Mouse (Mus musculus): ENCODE data around the gene Efnb3. TPM values are rescaled to one million over a fixed set of nuclear protein-coding genes. Genes with fewer than 3 reads are reported as not detected.

Efnb3 gene
- polyA plus RNA-seq, 1 experiment from 2014 or later: 0.39 TPM

DNA sequence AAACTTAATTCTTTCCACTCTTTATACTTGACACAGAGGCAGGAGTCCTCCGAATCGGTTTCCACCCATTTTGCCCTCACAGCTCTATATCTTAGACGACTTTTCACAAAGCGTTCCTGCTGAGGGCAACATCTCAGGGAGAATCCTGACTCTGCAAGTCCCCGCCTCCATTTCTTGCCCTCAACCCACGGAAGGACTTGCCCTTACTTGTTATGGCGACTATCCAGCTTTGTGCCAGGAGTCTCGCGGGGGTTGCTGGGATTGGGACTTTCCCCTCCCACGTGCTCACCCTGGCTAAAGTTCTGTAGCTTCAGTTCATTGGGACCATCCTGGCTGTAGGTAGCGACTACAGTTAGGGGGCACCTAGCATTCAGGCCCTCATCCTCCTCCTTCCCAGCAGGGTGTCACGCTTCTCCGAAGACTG, 20.1 kb upstream of the Efnb3 start, which contains the start of the genes Wrap53 and Trp53:
Gene Wrap53, minus strand, starts transcription at position 165 of the 424 bp plus-strand sequence.
Gene Trp53, plus strand, starts transcription at position 269 of the 424 bp plus-strand sequence.
- peak; percentile 52 for ATAC-seq (ENCODE audit: low read depth)
- Histone ChIP-seq H3K27ac (ENCODE audit: low read length) (peak within 1 kb of the TSS; percentile 97), H3K4me3 (ENCODE audit: low read depth, low read length) (peak within 1 kb of the TSS; percentile 88), H3K27me3 (ENCODE audit: control insufficient read depth, insufficient read depth, low read depth, low read length) (no peaks in the 10 kb centered on the region), H3K4me2 (ENCODE audit: low read depth, low read length) (peak within 1 kb of the TSS; percentile 92), H3K4me1 (ENCODE audit: control insufficient read depth, low read depth, low read length) (peaks cover 50% of the 10 kb centered on the region), H3K36me3 (ENCODE audit: control insufficient read depth, insufficient read depth) (no peaks in the 10 kb centered on the region), H3K9ac (ENCODE audit: low read depth, low read length) (peak within 1 kb of the TSS; percentile 84), H3K9me3 (replicated peaks; ENCODE audit: control insufficient read depth, low read length) (no peaks in the 10 kb centered on the region)
- WGBS (ENCODE audit: insufficient replicate concordance): under 1% methylated on average over 13 of the region's 13 CpGs

DNA sequence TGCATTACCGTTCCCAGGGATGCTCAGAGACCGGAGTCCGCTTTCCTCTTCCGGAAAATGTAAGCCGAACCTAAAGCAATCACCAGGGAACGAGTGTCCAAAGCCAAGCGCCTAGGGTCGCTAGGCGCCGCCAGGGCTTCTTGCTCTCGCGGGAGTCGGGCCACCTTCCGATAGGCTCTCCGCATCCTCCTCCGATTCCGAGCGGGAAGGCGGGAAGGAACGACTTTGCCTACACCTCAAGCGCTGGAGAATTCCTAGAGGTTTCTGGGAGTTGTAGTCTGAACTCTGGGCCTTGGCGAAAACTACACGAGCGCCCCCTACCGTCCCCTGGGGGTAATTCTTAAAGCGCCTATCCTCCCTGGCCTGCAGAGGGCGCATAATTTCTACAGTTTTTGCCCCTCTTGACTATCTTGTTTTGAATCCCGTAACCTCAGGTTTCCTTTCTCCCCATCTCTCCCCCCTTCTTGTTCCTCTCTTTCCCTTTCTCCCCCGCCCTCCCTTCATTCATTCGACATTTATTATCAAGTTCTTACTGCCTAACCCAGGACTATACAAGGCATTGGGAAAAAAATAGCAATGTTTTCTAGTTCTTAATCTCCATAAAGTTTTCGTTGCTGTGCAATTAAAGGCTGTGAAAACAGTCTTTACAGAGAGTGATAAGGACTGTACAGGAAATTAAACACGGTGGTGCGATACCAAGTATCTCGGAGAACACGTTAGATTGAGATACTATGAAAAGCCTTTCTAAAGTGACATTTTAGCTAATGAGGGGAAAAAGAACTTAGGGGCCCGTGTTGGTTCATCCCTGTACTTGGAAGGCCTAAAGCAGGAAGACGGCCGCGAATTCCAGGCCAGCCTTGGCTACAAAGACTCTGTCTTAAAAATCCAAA, 19.4 kb upstream of the Efnb3 start:
- peak overlapping the region; percentile 92 for H3K4me2 ChIP-seq (ENCODE audit: low read depth, low read length)
- H3K27me3 ChIP-seq (ENCODE audit: control insufficient read depth, insufficient read depth, low read depth, low read length): no peaks in the 10 kb centered on the region
- peaks cover 43% of the 10 kb centered on the region for H3K4me1 ChIP-seq (ENCODE audit: control insufficient read depth, low read depth, low read length)
- H3K36me3 ChIP-seq (ENCODE audit: control insufficient read depth, insufficient read depth): no peaks in the 10 kb centered on the region
- H3K9ac ChIP-seq (ENCODE audit: low read depth, low read length): peak overlapping the region; percentile 84
- ATAC-seq (ENCODE audit: low read depth): peak; percentile 80
- H3K9me3 ChIP-seq (replicated peaks; ENCODE audit: control insufficient read depth, low read length): no peaks in the 10 kb centered on the region
- peak overlapping the region; percentile 97 for H3K27ac ChIP-seq (ENCODE audit: low read length)
- WGBS (ENCODE audit: insufficient replicate concordance): under 1% methylated on average over 39 of the region's 39 CpGs
- H3K4me3 ChIP-seq (ENCODE audit: low read depth, low read length): peak overlapping the region; percentile 88

DNA sequence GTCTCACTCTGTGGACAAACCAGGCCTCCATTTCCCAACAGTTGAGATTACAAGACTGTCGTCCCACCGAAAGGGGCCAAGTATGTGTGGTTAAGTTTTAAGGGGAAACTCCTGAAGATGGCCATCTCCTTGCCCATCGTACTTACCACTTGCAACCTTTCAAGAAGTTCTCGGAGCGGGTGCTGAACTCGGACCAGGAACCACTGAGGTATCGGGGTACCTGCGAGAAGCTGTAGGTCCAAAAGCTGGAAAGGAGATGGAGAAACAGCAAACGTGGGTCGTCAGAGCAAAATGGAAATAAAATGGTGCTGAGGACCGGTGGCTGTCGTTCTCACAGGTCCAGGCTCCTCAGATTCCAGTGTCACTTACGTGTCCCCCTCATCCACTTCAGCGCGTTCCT, 18.3 kb upstream of the Efnb3 start:
- Histone ChIP-seq H3K27me3 (ENCODE audit: control insufficient read depth, insufficient read depth, low read depth, low read length) (no peaks in the 10 kb centered on the region), H3K27ac (ENCODE audit: low read length) (peak overlapping the region; percentile 8; the same call in 1 of the 2 replicates), H3K4me2 (ENCODE audit: low read depth, low read length) (peak overlapping the region; percentile 91), H3K36me3 (ENCODE audit: control insufficient read depth, insufficient read depth) (no peaks in the 10 kb centered on the region), H3K4me3 (ENCODE audit: low read depth, low read length) (peak overlapping the region; percentile 88), H3K4me1 (ENCODE audit: control insufficient read depth, low read depth, low read length) (peaks cover 37% of the 10 kb centered on the region), H3K9ac (ENCODE audit: low read depth, low read length) (peak overlapping the region; percentile 84), H3K9me3 (replicated peaks; ENCODE audit: control insufficient read depth, low read length) (no peaks in the 10 kb centered on the region)
- WGBS (ENCODE audit: insufficient replicate concordance): 5% methylated on average over 15 of the region's 15 CpGs
- ATAC-seq (ENCODE audit: low read depth): no peak

- H3K9me3 ChIP-seq (replicated peaks; ENCODE audit: control insufficient read depth, low read length): no peaks in the 10 kb centered on the region
- H3K27me3 ChIP-seq (ENCODE audit: control insufficient read depth, insufficient read depth, low read depth, low read length): no peaks in the 10 kb centered on the region
- no peak overlapping the region for H3K9ac ChIP-seq (ENCODE audit: low read depth, low read length)
- ATAC-seq (ENCODE audit: low read depth): no peak
- peak overlapping the region; percentile 91 for H3K4me2 ChIP-seq (ENCODE audit: low read depth, low read length)
- no peaks in the 10 kb centered on the region for H3K36me3 ChIP-seq (ENCODE audit: control insufficient read depth, insufficient read depth)
- H3K4me3 ChIP-seq (ENCODE audit: low read depth, low read length): peak overlapping the region; percentile 88
- H3K4me1 ChIP-seq (ENCODE audit: control insufficient read depth, low read depth, low read length): peaks cover 25% of the 10 kb centered on the region
- 22% methylated on average over 5 of the region's 5 CpGs for WGBS (ENCODE audit: insufficient replicate concordance)
- peak overlapping the region; percentile 27; the same call in 1 of the 2 replicates for H3K27ac ChIP-seq (ENCODE audit: low read length)
Observed at GRCm38 (mm10) chr11:69576307-69576706, 16.3 kb upstream of the Efnb3 start.

DNA sequence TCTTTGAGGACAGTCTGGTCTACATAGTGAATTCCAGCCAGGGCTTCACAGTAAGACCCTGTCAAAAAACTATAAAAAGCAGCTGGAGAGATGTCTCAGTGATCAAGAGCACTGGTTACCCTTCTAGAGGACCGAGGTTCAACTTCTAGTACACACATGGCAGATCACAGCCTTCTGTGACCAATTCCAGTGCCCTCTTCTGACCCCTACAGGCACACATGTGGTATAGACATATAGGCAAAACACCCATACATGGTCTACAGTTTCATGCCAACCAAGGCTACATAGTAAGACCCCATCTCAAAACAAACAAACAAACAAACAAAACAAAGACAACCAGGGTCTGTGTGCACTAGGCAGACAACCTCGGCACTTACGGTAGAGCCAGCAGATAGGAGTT, 15.2 kb upstream of the Efnb3 start:
- Histone ChIP-seq H3K4me2 (ENCODE audit: low read depth, low read length) (no peak overlapping the region), H3K4me1 (ENCODE audit: control insufficient read depth, low read depth, low read length) (peaks cover 28% of the 10 kb centered on the region)

DNA sequence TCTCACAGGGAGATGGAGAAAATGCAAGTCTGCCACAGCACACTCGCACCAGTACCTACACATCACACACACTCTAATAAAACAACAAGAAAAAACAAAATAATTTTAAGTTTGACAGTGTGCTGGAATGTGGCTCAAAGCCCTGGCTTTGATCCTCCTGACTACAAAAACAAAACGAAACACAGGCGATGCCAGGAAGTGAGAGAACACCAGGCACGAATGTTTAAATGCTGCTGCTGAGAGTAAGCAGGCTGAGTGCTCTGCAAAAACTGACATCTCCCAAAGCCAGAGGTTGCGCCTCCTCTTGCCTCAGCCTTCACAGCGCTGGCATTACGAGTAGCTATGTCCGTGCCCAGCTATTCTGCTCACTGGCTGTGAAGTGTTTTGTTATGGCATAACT, 5.1 kb upstream of the Efnb3 start:
- no peaks in the 10 kb centered on the region for H3K9me3 ChIP-seq (replicated peaks; ENCODE audit: control insufficient read depth, low read length)
- no peak overlapping the region for H3K4me2 ChIP-seq (ENCODE audit: low read depth, low read length)
- H3K36me3 ChIP-seq (ENCODE audit: control insufficient read depth, insufficient read depth): peaks cover 20% of the 10 kb centered on the region
- H3K27ac ChIP-seq (ENCODE audit: low read length): no peak overlapping the region
- 81% methylated on average over 8 of the region's 8 CpGs for WGBS (ENCODE audit: insufficient replicate concordance)
- ATAC-seq (ENCODE audit: low read depth): no peak
- H3K4me3 ChIP-seq (ENCODE audit: low read depth, low read length): no peak overlapping the region
- no peak overlapping the region for H3K9ac ChIP-seq (ENCODE audit: low read depth, low read length)
- peaks cover 15% of the 10 kb centered on the region for H3K27me3 ChIP-seq (ENCODE audit: control insufficient read depth, insufficient read depth, low read depth, low read length)
- H3K4me1 ChIP-seq (ENCODE audit: control insufficient read depth, low read depth, low read length): no peaks in the 10 kb centered on the region

More for the DNA sequence above, 15.2 kb upstream of the Efnb3 start:
- Histone ChIP-seq H3K4me3 (ENCODE audit: low read depth, low read length) (no peak overlapping the region), H3K36me3 (ENCODE audit: control insufficient read depth, insufficient read depth) (peaks cover 8% of the 10 kb centered on the region), H3K9ac (ENCODE audit: low read depth, low read length) (no peak overlapping the region), H3K27ac (ENCODE audit: low read length) (no peak overlapping the region), H3K27me3 (ENCODE audit: control insufficient read depth, insufficient read depth, low read depth, low read length) (no peaks in the 10 kb centered on the region), H3K9me3 (replicated peaks; ENCODE audit: control insufficient read depth, low read length) (no peaks in the 10 kb centered on the region)
- WGBS (ENCODE audit: insufficient replicate concordance): 53% methylated on average over 3 of the region's 3 CpGs
- no peak for ATAC-seq (ENCODE audit: low read depth)

- no peak for ATAC-seq (ENCODE audit: low read depth)
- Histone ChIP-seq H3K4me2 (ENCODE audit: low read depth, low read length) (no peak overlapping the region), H3K4me3 (ENCODE audit: low read depth, low read length) (no peak overlapping the region), H3K27ac (ENCODE audit: low read length) (no peak overlapping the region), H3K9me3 (replicated peaks; ENCODE audit: control insufficient read depth, low read length) (no peaks in the 10 kb centered on the region), H3K27me3 (ENCODE audit: control insufficient read depth, insufficient read depth, low read depth, low read length) (peaks cover 22% of the 10 kb centered on the region), H3K4me1 (ENCODE audit: control insufficient read depth, low read depth, low read length) (no peaks in the 10 kb centered on the region), H3K36me3 (ENCODE audit: control insufficient read depth, insufficient read depth) (peaks cover 20% of the 10 kb centered on the region), H3K9ac (ENCODE audit: low read depth, low read length) (no peak overlapping the region)
- 69% methylated on average over 3 of the region's 3 CpGs for WGBS (ENCODE audit: insufficient replicate concordance)
Observed at GRCm38 (mm10) chr11:69564391-69564790, 4.4 kb upstream of the Efnb3 start.

DNA sequence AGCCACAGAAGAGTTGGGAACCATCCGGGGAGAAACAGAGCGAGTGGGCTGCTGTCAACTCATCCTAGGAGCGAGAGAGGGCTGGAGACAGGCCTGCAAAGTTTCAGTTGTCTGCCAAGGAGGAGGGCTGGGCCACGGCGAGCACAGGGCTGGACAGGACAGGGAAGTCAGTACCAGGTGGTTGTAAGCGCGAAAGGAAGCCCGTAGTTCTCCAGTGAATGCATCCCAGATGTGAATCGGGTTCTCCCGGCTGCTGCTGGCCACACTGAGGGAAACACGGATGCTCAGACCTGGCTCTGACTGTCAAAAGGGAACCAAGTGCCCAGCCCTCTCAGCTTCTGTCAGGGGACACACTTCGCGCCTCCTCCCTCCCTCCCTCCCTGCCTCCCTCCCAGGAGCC, 3.4 kb upstream of the Efnb3 start:
- H3K4me1 ChIP-seq (ENCODE audit: control insufficient read depth, low read depth, low read length): peaks cover 8% of the 10 kb centered on the region; the same call in 1 of the 2 replicates
- no peak overlapping the region for H3K4me2 ChIP-seq (ENCODE audit: low read depth, low read length)
- no peak overlapping the region for H3K4me3 ChIP-seq (ENCODE audit: low read depth, low read length)
- peaks cover 20% of the 10 kb centered on the region for H3K36me3 ChIP-seq (ENCODE audit: control insufficient read depth, insufficient read depth)
- peaks cover 33% of the 10 kb centered on the region for H3K27me3 ChIP-seq (ENCODE audit: control insufficient read depth, insufficient read depth, low read depth, low read length)
- no peak overlapping the region for H3K9ac ChIP-seq (ENCODE audit: low read depth, low read length)
- no peak for ATAC-seq (ENCODE audit: low read depth)
- no peak overlapping the region for H3K27ac ChIP-seq (ENCODE audit: low read length)
- H3K9me3 ChIP-seq (replicated peaks; ENCODE audit: control insufficient read depth, low read length): no peaks in the 10 kb centered on the region
- WGBS (ENCODE audit: insufficient replicate concordance): 84% methylated on average over 13 of the region's 13 CpGs
